Comparison of ENCODE assay signal across 24 mouse cellular contexts in the genomic region with DNA sequence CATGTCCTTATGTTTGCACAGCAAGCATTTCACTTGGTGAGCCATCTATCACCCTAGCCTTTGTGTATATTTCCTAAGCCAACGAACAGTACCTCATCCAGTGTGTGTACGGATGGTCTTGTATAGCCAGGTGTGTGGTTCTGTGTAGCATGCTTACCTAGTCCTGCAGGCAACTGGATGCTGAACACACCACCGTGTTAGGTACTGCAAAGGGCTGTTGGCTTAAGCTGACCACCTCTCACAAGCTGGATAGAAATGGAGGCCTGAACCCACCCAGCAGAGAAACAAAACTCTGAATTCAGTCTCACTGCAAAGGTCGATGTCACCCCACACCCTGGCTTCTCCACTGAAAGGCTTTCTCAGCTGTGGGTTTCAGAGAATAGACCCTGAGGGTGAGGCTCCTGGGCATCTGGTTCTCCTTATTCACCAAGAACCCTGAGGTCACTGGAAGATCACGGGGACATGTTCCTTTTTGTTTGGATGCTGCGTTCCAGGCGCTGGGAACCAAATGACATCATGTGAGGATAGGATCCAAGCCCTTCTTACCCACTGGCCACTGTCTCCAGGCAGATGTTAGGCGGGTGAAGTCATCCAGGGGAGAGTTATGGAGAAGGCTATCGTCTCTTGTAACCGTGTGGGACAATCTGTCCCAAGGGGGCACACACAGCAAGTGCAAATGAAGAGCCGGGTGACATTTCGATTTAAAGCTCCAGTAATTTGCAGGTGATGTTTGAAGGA.
DNase-seq lines count a peak whose midpoint lies in the region; ATAC-seq lines count a peak whose summit lies in the region.
"Had no signal": no experiment of that assay in that cellular context is flagged by ENCODE, and none has a peak within 500 bp of the region (broad histone marks: within the 10 kb centered on the region; RNA-seq: fewer than 3 reads in every experiment).

No protein-coding gene starts in this region.

- ATAC-seq in heart, embryonic 11.5 days (replicated peaks; ENCODE audit: insufficient number of reproducible peaks, low FRiP score, low TSS enrichment): no peak
- ATAC-seq: forebrain, embryonic 16.5 days; hindbrain, postnatal 0 days; intestine, embryonic 16.5 days had no signal

- no peaks in the 10 kb centered on the region for H3K36me3 ChIP-seq in heart, embryonic 11.5 days (ENCODE audit: control insufficient read depth, insufficient read depth, low read length)
- H3K36me3 ChIP-seq: forebrain, embryonic 10.5 days; heart, embryonic 13.5 days; hindbrain, embryonic 10.5 days; limb, embryonic 13.5 days; liver, embryonic 13.5 days had no signal

- H3K4me3 ChIP-seq in heart, embryonic 11.5 days (ENCODE audit: low read depth, low read length): no peak overlapping the region
- H3K4me3 ChIP-seq: forebrain, embryonic 10.5 days; heart, embryonic 13.5 days; hindbrain, embryonic 10.5 days; limb, embryonic 13.5 days; liver, embryonic 13.5 days had no signal

- no peak overlapping the region for H3K4me2 ChIP-seq in heart, embryonic 11.5 days
- H3K4me2 ChIP-seq: heart, embryonic 13.5 days; limb, embryonic 13.5 days; liver, embryonic 13.5 days had no signal

- H3K27me3 ChIP-seq in heart, embryonic 11.5 days (ENCODE audit: control insufficient read depth, insufficient read depth, low read length): no peaks in the 10 kb centered on the region
- H3K27me3 ChIP-seq: heart, embryonic 13.5 days; limb, embryonic 13.5 days; liver, embryonic 13.5 days had no signal

- H3K9ac ChIP-seq in heart, embryonic 11.5 days (ENCODE audit: low read depth, low read length): no peak overlapping the region
- H3K9ac ChIP-seq: heart, embryonic 13.5 days; limb, embryonic 13.5 days; liver, embryonic 13.5 days had no signal

- WGBS in heart, embryonic 11.5 days (ENCODE audit: insufficient replicate concordance): 70% methylated on average over 12 of the region's 12 CpGs

- H3K27ac ChIP-seq in heart, embryonic 11.5 days (ENCODE audit: low read depth, low read length): no peak overlapping the region
- H3K27ac ChIP-seq: forebrain, embryonic 10.5 days; heart, embryonic 13.5 days; hindbrain, embryonic 10.5 days; hindbrain, postnatal 0 days; limb, embryonic 13.5 days; liver, embryonic 13.5 days had no signal

- DNase-seq in heart, adult 8-10 months (ENCODE audit: low spot score): peak; percentile 71
- DNase-seq in urinary bladder, postnatal 14 days (ENCODE audit: low spot score): peak; percentile 22
- no peak for DNase-seq in urinary bladder, postnatal 25 days (ENCODE audit: low spot score)
- DNase-seq in gastrocnemius, postnatal 25 days: peak; percentile 78
- DNase-seq in skeletal muscle tissue, adult 2 months (ENCODE audit: low read depth, low spot score): peak; percentile 80
- DNase-seq in right cerebral cortex, postnatal 14 days: no peak
- DNase-seq in cerebellum, postnatal 10 days: no peak
- DNase-seq: adrenal gland, postnatal 14 days; B cell, adult 2 months; cerebellum, adult 8-10 months; kidney, adult 9 months; kidney, postnatal 14 days; layer of hippocampus, postnatal 36 days; liver, embryonic 13.5 days; midbrain, embryonic 14.5 days; spleen, adult 18-20 months had no signal

- H3K4me1 ChIP-seq in heart, embryonic 11.5 days (ENCODE audit: control insufficient read depth, insufficient read depth, low read length): 0 out of 2 replicates have a peak, but pooled peaks cover 6% of the 10 kb centered on the region

- H3K9me3 ChIP-seq in heart, embryonic 11.5 days (replicated peaks; ENCODE audit: control insufficient read depth, low read length): peaks cover 3% of the 10 kb centered on the region; the same call in 1 of the 2 replicates
- H3K9me3 ChIP-seq: liver, embryonic 13.5 days had no signal

Comparison
In these comparisons a context has a peak if more than half of its experiments do, and no peak if none do; other contexts are left out.
1. DNase-seq: peak in heart, adult 8-10 months (single experiment), urinary bladder, postnatal 14 days (single experiment), gastrocnemius, postnatal 25 days (single experiment) and skeletal muscle tissue, adult 2 months (single experiment); none in urinary bladder, postnatal 25 days (single experiment), right cerebral cortex, postnatal 14 days (single experiment) and cerebellum, postnatal 10 days (0 of 2).